Mouse (Mus musculus) liver, adult (tissue): Measurements from ENCODE around the gene Ninj2.
A peak's percentile ranks its signal among the peaks of the same experiment; 100 is the strongest.

Source experiments
- GATA4 ChIP-seq: IDR thresholded peaks from 2 replicates; pipeline ENCODE4 v1.6.1; 2014; ENCODE audit warnings: mild to moderate bottlenecking, low read length; ENCODE audit not compliant: insufficient replicate concordance

Ninj2 gene

GRCm38 (mm10) chr6:120084983-120085382 is 8.2 kb upstream of the Ninj2 start:
- no peak for TF ChIP-seq GATA4

GRCm38 (mm10) chr6:120085832-120086231 is 7.3 kb upstream of the Ninj2 start:
- TF ChIP-seq GATA4, result no peak

- TF ChIP-seq GATA4, result no peak; the same call in 1 of the 2 replicates
Observed at GRCm38 (mm10) chr6:120090712-120091248, 2.4 kb upstream of the Ninj2 start.

- TF ChIP-seq GATA4, result no peak
Observed at GRCm38 (mm10) chr6:120091956-120092355, 1.2 kb upstream of the Ninj2 start.

GRCm38 (mm10) chr6:120094091-120094776 is 1.1 kb downstream of the Ninj2 start:
- no peak for TF ChIP-seq GATA4

- no peak for TF ChIP-seq GATA4
Observed at GRCm38 (mm10) chr6:120095096-120095495, 1.9 kb downstream of the Ninj2 start.

- no peak for TF ChIP-seq GATA4
Observed at GRCm38 (mm10) chr6:120095501-120095900, 2.4 kb downstream of the Ninj2 start.

- no peak for TF ChIP-seq GATA4
Observed at GRCm38 (mm10) chr6:120099392-120099791, 6.2 kb downstream of the Ninj2 start.

- TF ChIP-seq GATA4, result no peak
Observed at GRCm38 (mm10) chr6:120101221-120101620, 8.1 kb downstream of the Ninj2 start.

GRCm38 (mm10) chr6:120101996-120102395 is 8.8 kb downstream of the Ninj2 start:
- no peak for TF ChIP-seq GATA4

- no peak for TF ChIP-seq GATA4
Observed at GRCm38 (mm10) chr6:120103104-120103503, 10.0 kb downstream of the Ninj2 start.

GRCm38 (mm10) chr6:120105055-120105454 is 11.9 kb downstream of the Ninj2 start:
- no peak for TF ChIP-seq GATA4

GRCm38 (mm10) chr6:120107586-120107985 is 14.4 kb downstream of the Ninj2 start:
- TF ChIP-seq GATA4, result no peak

GRCm38 (mm10) chr6:120108061-120108460 is 14.9 kb downstream of the Ninj2 start:
- TF ChIP-seq GATA4, result no peak

- peak; percentile 68; the same call in 1 of the 2 replicates for TF ChIP-seq GATA4
Observed at GRCm38 (mm10) chr6:120109173-120109572, 16.0 kb downstream of the Ninj2 start.

GRCm38 (mm10) chr6:120109932-120110331 is 16.8 kb downstream of the Ninj2 start:
- no peak for TF ChIP-seq GATA4

- no peak for TF ChIP-seq GATA4
Observed at GRCm38 (mm10) chr6:120110738-120111409, 17.7 kb downstream of the Ninj2 start.

- no peak for TF ChIP-seq GATA4
Observed at GRCm38 (mm10) chr6:120111410-120111783, 18.2 kb downstream of the Ninj2 start.
